Mouse (Mus musculus) cerebellum, postnatal 25 days (tissue): ENCODE data around the gene Hspb9.

Experiments used
- DNase-seq, 2 experiments: peaks; one replicate each; pipeline ENCODE4 v3.0.0; 2021; ENCODE audit warnings: mixed read lengths in 2 of 2

The Hspb9 gene

DNA sequence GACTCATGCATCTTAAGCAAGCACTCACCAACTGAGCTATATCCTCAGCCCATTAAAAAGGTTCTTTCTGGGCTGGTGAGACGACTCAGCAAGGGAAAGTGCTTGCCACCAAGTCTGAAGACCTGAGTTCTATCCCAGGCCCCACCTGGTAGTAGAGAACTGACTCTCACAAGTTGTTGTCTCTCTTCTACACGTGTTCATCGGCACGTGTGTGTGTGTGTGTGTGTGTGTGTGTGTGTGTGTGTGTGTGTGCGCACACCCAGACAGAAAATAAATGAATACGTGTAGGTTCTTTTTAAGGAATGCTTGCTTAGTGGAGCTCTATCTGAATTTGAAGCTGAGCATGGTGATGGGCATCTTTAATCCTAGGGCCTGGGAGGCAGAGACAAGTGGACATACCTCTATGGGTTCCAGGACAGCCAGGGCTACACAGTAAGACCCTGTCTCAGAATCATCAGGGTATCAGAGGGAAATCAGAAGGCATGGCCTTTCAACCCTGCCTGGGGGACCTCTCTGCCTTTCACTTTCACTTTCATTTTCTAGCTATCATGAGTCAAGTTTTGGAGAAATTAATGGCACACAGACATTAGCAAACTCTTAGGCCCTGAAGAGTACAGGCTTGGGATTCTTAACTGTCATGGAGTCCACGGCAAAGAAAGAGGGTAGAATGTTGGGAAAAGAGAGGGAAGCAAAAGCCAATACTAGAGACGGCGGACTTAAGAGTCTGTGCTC, 21.6 kb downstream of the Hspb9 start:
- no peak for DNase-seq

DNA sequence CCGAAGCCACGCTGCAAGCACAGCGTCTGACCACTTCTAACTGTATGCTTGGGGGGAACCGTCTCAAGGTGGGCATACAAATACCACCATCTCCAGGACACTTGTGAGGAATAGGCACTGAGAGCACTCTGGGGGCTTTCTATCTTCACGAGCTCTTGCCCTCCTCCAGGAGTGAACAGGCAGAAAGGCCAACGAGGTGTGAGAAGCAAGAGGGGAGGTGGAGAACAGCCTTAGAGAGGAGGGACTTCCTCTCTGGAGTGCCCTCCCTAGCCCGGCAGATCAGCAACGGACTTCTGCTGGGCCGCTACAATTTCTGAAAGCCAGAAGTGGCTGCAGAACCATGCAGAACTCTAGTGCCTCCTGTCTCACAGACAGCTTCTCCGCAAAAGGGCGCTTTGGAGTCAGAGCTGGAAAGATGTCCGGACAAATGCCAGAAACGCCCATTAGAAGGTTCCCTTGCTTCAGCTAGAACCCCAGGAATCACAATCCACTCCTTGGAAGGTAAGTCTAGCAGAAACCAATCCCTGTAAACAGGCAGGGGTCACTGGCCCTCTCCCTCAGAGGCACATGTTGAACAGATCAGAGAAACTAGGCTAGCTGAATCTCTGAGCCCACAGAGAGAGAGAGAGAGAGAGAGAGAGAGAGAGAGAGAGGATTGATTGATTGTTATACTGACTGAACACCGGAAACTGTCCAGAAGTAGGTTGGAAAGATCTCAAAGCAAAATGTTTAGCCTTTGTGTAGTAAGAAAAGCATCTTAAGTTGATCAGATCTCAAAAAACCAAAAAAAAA, 22.5 kb downstream of the Hspb9 start:
- no peak for DNase-seq

DNA sequence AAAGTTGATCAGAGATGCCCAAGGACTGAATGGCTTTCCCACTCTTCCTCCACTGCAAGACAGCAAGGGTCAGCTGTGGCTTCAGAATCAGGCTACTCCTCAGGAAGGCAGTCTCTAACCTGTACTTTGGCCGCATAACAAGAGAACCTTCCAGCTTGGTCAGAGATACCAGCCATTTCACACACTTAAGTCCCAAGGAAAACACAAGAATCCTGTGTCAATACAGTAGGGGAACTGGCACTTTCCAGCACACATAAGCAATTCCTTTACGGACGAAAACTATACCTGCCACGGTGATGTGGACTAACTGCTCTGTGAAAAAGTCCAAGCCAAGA, 23.1 kb downstream of the Hspb9 start:
- no peak for DNase-seq

DNA sequence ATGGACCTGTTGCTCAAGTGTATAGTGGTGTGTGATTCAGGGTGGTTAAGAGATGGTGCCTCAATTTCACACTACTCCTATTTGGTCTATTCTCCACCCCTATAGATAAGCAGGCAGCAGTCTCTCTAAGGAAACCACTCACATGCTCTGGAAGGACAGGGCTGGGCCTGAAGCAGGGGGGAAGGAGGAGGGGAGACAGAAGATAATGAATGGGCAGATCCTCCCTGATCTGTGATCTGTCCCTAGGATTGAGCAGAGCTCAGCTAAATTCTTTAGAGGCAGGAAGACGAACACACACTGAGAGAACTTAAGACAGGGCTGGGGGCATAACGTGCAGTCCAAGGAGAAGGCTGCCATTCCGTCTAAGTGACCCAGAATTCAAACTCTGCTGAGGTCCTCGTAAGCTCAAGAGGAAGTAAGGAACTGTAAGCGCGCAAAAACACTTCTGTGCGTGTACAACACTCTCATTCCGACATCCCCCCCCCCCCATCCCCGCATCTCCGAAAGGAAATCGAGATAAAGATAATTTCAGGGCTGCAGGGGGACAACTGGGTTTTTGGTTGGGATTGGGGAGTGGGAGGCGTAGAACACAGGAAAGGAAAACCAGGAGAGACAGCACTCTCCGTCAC, 23.6 kb downstream of the Hspb9 start:
- DNase-seq, result no peak

DNA sequence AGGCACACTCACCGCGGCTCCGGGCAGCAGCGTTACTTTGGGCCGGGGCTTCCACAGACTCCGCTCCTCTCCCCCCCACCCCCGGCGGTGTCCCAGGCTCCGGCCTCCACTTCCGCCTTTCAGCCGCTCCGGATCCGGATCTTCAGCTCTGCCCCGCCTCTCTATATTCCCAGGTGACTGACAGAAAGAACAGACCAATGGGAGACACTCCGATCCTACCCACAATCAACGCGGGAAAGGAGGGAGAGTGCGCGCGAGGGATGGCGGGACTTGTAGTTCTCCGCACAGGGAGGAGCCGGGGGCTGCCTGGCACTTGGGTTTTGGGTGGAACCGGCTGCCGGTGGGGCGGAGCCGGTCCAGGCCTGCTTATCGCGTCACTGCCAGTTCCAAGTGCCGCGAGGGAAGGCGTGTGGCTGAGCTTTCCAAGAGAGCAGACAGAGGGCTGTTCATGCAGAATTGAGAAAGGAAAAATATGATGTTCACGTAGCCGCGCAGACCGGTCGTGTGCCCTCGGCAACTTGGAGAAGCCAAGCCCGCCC, 24.5 kb downstream of the Hspb9 start, which contains the start of gene Rab5c:
TSS of gene Rab5c (minus strand) at position 150 of the 539 bp plus-strand sequence.
- DNase-seq, result peak; percentile 98

DNA sequence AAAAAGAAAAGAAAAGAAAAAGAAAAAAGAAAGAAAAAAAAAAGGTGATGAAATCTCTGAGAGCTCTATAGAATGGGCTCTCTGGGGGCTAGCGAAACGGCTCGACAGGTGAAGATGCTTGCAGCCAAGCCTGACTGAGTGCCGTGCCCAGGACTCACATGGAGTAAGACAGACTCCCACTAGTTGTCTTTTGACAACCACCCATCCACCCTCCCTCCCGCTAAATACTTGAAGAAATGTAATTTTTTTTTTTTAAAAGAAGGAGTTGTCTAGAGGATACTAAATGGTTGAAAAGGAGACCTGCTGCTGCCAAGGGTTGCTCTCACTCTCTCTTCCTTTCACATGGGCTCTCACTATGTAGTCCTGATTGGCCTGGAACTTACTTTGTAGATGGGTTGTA, 25.1 kb downstream of the Hspb9 start:
- DNase-seq, result no peak

DNA sequence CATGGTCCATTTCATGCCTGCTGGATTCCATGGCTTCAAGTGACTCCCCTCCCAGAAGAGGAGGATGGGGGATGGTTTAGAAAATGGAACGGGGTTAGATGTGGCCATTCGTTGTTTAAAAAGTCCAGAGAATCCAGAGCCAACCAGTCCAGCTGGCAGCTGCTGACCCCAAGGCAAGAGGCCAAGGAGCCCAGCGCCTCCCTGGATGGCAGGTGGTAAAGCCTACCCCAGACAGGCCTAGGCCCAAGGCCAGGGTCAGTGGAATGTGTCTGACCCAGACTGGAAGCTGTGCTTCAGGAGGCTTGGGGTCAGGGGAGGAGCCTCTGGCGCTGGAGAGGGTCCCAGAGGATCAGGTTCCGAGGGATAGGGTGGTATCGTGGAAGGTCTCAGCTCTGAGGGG, 27.7 kb downstream of the Hspb9 start:
- peak in 1 of 2 experiments; percentile 45 for DNase-seq

DNA sequence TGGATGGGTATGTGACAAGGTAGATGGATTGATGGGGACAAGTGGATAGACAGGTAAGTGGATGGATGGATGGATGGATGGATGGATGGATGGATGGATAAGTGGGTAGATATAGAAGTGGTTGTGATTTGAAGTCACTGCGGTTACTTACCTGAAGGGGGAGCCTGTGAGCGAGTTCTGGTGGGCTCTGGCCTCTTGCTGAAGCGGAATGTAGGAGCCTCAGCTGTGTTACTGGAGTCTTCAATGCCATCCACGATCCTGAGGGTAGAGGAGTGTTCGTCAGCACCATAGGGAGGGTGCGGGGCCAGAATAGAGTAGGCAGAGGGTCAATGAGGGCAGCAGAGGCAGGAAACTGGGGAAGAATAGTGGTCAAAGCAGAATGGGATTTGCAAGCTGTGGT, 31.4 kb downstream of the Hspb9 start:
- peak; percentile 63 to 74 for DNase-seq

DNA sequence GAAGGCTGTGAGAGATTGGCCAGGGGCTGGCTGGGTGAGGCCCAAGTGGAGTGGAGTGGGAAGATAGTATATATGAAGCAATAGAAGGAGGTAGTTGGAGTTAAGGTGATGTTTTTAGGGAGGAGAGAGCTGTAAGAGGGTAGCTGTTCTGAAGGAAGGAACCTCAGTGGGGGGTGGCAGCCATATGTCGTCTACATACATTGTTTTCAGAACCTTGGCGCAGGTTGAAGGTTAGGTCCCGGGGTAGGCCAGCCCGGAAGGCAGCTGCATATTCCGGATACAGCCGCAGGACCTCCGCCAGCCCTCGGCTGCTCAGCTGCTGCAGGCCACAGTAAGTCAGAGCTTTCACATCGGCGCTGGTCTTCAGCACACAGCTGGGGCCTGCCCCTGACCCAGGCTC, 32.9 kb downstream of the Hspb9 start:
- no peak for DNase-seq

DNA sequence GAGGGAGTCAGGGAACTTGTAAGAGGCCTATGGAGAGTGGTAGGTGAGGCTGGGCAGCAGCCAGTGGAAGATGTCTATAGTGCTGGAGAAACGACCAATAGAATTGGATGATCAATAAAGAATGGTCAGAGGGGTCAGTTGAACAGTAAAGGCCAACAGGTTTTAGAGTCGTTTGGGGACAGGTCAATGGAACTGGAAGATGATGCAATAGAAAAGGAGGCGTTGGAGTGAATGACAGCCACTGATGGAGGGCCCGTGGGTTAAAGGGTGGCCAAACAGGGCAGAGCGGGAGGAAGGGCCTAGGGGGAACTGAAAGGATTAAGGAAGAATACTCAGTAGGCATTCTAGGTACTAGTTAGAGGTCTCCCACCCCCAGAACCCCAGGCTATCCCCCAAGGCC, 33.5 kb downstream of the Hspb9 start:
- DNase-seq, result no peak

DNA sequence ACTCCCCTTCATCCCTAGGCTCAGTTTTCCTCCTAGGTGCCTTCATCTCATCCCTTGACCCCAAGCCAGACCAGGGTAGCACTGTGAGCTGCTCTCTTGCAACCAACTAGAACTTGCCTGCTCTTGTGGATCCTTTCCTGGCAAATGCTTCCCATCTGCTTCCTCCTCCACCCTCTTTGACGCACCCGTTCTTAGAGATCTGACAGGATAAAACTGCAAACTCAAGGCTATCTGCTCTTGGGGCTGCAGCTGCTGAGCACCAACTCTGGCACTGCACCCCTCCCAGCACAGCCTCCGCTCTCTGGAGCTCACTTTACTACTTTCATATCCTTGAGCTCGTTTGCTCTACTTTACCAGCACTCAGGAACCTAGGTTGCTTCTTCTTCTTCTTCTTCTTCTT, 35.0 kb downstream of the Hspb9 start:
- DNase-seq, result no peak

DNA sequence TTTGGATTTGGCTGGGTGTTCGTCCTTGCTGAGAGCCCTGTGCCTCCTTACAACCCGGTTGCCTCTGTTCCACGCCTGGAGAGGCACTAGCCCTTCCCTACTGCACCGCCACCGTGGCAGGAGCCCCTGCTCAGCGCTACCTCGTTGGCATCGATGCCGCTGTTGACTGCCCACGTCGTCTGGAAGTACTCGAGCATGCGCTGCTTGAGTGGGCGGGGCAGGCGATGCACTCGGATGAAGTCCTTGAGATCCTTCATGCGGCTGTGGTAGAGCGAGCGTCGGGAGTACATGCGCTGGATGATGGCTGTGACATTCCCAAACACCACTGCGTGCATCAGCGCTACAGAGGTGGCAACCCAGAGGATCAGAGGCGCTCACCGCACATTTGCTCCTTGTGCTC, 35.8 kb downstream of the Hspb9 start:
- no peak for DNase-seq

DNA sequence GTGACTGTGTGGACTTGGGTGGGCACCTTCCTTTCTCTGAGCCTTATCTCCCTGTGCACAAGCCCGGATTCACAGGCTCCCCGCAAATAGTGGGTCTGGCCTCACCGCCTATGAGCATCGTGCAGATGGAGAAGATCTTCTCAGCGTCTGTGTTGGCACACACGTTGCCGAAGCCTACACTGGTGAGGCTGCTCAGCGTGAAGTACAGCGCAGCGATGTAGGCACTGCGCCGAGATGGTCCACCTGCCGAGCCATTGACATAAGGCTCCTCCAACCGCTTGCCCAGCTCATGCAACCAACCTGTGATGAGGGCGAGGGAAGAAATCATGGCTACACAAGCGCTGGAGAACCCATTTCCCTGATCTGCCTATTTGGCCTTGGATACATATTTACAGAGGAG, 36.5 kb downstream of the Hspb9 start:
- no peak for DNase-seq

DNA sequence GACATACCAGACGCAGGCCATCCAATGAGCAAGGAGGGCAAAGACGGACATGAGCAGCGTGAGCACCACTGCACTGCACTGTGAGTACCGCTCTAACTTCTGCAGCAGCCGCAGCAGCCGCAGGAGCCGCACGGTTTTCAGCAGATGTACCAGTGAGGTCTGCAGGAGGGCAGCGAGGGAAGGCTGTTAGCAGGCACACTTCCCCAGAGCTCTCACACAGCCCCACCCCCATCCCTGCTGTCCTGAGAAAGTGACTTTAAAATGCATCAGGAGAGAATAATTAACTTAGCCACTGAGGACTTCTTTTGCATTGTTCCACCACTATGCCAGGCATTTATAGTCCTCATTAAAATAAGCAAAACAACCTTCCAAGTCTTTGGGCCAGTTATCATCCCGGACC, 38.6 kb downstream of the Hspb9 start:
- no peak for DNase-seq

DNA sequence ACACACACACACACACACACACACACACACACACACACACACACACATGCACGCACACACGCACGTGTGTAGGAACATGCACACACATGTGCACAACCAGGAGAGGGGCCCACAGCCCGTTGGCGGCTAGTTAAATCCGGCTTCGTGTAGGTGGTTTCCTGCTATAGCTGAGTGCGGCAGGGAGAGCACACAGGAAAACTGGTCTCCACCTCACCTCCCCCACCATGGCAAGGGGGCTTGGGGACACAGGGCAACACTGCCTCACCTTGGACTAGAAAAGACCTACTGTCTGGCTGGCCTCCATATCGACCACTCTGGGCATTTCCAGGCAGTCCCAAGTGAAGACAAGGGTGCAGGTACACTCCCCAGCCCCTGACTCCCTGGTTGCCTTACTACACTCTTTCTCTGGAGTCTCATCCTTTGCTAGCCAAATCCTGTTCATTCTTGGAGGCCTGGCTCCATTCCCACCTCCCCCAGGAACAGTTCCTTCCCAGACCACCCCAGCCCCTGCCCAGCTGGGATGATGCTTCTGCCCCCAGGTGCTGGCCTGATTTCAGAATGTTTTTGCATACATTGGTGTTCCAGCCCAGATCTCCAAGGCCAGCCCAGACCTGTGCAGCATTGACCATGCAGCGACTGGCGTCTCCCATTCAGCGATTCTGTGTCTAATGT, 40.5 kb downstream of the Hspb9 start:
- no peak for DNase-seq

DNA sequence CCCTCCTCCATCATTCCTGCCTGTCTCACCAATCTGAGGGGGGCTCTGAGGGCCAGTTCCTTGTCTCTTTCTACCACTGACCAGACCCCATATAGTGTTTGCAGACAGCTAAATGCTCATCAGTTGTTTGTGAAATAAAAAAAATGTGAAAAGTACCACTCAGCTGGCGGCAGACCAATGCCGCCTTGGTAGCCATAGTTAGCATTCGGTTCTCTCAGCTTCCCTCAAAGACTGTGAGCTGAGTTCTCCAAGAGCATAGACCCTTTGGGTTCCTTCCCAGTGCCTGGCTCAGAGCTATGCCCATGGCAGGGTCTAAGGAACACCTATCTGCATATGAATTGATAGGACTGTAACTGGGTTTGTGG, 41.0 kb downstream of the Hspb9 start:
- DNase-seq, result no peak

DNA sequence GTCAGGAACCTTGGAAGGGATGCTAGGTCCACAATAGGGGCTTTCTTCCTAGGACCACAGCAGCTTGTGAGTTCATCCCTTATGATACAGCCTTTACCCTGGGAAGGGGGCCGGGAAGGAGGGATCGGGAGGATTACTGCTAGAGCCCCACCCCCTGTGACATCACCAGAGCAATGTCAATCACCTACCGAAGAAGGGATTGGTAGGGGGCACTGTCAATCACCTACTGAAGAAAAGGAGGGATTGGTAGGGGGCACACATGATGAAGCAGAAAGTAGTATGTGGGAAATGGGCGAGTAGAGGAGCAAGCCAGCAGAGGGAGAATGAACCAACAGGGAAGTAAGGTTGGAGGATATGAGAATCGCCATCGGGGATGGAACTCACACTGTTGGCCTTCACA, 42.8 kb downstream of the Hspb9 start:
- DNase-seq, result no peak

DNA sequence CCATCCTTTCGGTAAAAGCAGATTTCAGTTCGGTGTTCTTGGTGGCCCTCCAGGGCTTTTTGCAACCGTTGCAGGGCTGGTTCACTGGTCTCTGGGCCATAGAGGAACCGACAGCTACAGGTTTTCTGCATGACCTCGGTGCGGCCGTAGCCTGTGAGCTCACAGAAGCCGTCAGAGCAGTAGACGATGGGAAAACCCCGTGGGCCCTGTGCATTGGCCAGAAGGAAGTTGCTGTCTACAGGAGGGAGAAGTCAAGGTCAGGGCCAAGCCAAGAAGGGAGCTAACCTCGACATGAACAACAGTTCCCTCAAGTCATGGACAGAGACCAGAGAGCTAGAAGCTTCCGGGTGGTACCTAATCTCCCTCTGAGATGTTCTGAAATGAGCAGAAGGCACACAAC, 43.9 kb downstream of the Hspb9 start:
- DNase-seq, result no peak

DNA sequence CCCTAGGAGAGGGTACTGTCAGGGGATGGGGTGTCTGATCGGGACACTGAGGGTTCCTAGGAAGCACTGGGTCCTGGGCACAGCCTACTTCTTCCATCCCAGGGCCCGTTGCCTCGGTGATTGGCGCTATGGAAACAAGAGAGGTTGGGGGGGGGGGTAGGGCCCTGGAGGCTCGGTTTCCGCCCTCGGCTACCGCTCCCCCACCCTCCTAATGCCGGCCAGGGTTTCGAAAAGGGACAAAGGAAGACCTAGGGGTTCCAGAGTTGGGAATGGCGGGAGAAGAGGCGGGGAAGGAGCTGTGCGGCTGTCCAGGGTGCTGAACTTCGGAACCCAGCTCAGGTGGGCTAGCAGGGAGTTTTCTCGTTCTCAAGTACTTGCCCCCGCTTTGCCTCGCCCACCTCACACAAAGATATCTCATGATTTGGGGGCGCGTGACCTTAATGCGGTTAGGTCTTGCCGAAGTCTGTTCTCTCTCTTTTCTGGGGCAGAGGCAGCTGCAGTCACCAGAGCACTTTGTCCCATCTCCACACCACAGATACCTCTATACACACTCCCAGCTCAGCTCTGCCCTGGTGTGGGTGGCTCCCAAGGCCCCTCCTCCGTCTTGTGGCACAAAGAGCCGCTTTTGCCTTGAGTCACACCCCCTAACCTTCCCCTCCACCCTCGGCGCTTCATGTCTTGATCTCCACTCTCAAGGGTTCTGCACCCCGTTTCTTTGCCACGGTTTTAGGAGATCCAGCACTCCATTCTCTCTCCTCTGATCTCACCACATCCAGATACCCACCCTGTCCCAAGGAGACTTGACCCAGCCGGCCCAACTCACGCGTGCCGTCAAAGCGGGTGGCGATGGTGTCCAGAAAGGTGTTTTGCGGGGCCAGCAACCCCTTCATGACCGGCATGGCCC, 45.3 kb downstream of the Hspb9 start:
- DNase-seq, result no peak

DNA sequence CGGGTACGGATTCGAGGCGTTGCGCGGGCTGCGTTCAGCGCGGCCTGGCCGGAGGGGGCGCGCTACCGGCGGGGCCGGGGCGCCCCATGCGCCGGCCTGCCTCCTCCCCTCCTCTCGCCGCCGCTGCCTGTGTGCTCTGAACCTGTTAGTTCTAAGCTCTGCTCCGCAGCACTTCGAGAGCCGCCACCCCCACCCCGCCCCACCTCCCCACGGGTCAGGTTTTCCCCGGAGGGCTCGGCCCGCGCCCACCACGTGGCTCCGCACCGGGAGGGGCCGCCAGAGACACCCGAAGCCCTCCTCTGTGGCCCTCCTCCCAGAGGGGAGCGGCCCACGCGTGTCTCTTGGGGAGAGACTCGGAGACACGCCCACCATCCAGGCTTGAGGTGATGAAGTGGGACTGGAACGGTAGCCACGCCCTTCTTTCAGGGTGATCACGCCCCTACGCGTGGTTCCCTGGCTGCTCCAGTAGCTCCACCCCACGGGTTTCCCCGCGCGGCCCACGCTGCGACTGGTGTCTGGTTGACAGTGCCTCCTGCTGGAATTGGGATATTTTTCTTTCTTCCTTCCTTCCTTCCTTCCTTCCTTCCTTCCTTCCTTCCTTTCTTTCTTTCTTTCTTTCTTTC, 46.1 kb downstream of the Hspb9 start, which contains the start of gene Kcnh4:
TSS of gene Kcnh4 (minus strand) at position 332 of the 623 bp plus-strand sequence.
- DNase-seq, result peak in 1 of 2 experiments; percentile 66

DNA sequence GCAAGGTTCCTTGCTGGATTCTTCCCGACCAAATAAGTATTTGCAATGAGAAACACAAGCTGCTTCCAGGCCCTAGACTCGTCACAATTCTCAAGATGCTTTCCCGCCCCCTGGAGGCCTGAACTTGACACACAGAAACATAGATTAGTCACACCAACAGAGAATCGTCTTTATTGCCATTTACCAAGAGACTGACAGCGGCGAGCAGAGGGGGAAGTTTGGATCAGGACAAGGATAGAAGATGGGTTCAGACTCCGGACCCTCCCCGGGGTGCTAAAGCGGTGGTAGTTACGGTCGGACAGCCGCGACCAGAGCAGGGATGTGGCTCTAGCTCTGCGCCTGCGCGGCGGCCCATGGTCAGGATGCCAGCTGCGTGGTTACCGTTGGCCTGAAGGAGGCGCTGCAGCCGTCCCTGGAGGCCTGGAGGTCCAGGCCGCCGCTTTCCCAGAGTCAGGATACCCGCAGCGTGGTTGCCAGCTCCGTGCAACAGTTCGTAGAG, 47.9 kb downstream of the Hspb9 start:
- DNase-seq, result peak; percentile 93
